Mouse (Mus musculus) neural tube, embryonic 14.5 days (tissue): ENCODE data around the gene Mpst. TPM values are rescaled to one million over a fixed set of nuclear protein-coding genes. Genes with fewer than 3 reads are reported as not detected.

Experiments
- ATAC-seq: fragments of 200-750 bp; cut with Nextera tagmentation; 2 replicates; pipeline ENCODE4 v1.8.0; 2017; ENCODE audit warnings: low read depth, mild to moderate bottlenecking, moderate TSS enrichment, moderate library complexity
- H3K27ac ChIP-seq: fragments of 300-500 bp; sonication (generic); 2 replicates; pipeline ENCODE4 v1.5.1; 2014; ENCODE audit warnings: low read depth, mild to moderate bottlenecking, control low read depth, low read length, moderate library complexity, mixed read lengths
- H3K27me3 ChIP-seq: fragments of 300-500 bp; sonication (generic); 2 replicates; pipeline ENCODE4 v1.6.1; 2014; ENCODE audit warnings: low read length; ENCODE audit not compliant: control insufficient read depth, insufficient read depth
- H3K36me3 ChIP-seq: fragments of 300-500 bp; sonication (generic); 2 replicates; pipeline ENCODE4 v1.6.1; 2014; ENCODE audit warnings: low read length, mixed read lengths; ENCODE audit not compliant: control insufficient read depth, insufficient read depth
- H3K4me1 ChIP-seq: fragments of 300-500 bp; sonication (generic); 2 replicates; pipeline ENCODE4 v1.6.1; 2014; ENCODE audit warnings: low read length; ENCODE audit not compliant: control insufficient read depth, insufficient read depth
- H3K4me2 ChIP-seq: fragments of 300-500 bp; sonication (generic); 2 replicates; pipeline ENCODE4 v1.6.1; 2014; ENCODE audit warnings: mild to moderate bottlenecking, low read depth, low read length, control low read depth
- H3K4me3 ChIP-seq: fragments of 300-500 bp; sonication (generic); 2 replicates; pipeline ENCODE4 v1.5.1; 2014; ENCODE audit warnings: low read depth, low read length, control low read depth, mixed read lengths
- H3K9ac ChIP-seq: fragments of 300-500 bp; sonication (generic); replicated peaks from 2 replicates; pipeline ENCODE4 v1.6.1; 2014; ENCODE audit warnings: low read depth, mild to moderate bottlenecking, control low read depth, low read length, mixed read lengths
- H3K9me3 ChIP-seq: fragments of 300-500 bp; sonication (generic); 2 replicates; pipeline ENCODE4 v1.6.1; 2016; ENCODE audit warnings: low read length; ENCODE audit not compliant: control insufficient read depth
- WGBS: fragments of 180-500 bp; shearing (Covaris S2); extraction: QIAGEN DNeasy Blood & Tissue Kit; methylation state at CpG from one replicate; pipeline ENCODE4 v1.1.7; 2014; 5-methylcytosine and 5-hydroxymethylcytosine counted together
- polyA plus RNA-seq: library from polyadenylated mRNA; unstranded; fragments of >200 nt; fragmentation: Nextera tagmentation; extraction: Ambion mirVana; gene quantifications from 2 replicates; pipeline ENCODE4 v1.2.1, GENCODE M21; 2014

Gene Mpst
- polyA plus RNA-seq, 1 experiment from 2014 or later = 4.2 TPM

DNA sequence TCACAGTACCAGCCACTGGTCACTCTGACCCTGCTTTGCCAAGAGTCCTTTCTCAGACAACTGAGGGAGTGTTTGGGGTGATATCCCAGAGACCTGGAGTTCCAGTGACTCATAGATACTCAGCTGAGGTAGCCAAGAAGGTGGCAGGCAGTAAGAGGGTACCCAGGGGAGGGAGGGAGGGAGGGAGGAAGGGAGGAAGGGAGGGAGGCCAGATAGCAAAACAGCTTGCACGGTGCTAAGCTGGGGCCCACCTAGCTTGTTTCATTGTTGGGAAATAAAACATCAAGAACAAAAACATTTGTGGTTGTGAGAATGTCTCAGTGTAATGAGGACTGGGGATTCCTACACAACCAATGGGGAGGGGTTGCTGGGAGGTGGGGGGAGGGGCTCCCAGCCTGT is 7.5 kb downstream of the Mpst start:
- Histone ChIP-seq H3K36me3 (no peaks in the 10 kb centered on the region), H3K4me1 (peaks cover 7% of the 10 kb centered on the region; the same call in 1 of the 2 replicates), H3K27ac (no peak overlapping the region), H3K9me3 (no peaks in the 10 kb centered on the region), H3K27me3 (peaks cover 16% of the 10 kb centered on the region), H3K9ac (no peak overlapping the region), H3K4me2 (no peak overlapping the region), H3K4me3 (no peak overlapping the region)
- ATAC-seq = no peak
- 56% methylated on average over 1 of the region's 1 CpGs for WGBS

DNA sequence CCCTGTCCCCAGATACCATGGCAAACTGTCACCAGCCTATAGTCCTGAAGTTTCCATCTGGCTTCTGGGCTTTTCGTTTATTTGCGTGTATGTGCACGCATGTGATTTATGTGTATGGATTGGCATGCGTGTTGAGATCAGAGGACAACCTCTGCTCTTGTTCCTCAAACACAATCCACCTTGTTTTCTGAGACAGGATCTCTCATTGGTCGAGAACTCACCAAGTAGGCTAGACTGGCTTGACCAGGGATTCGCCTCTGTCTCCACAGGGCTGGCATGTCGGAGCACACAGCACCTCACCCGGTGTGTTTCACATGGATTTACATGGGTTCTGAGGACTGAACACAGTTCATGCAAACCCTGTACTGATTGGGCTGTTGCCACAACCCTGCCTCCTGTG is 7.9 kb downstream of the Mpst start:
- Histone ChIP-seq H3K9me3 (no peaks in the 10 kb centered on the region), H3K4me2 (no peak overlapping the region), H3K4me1 (peaks cover 7% of the 10 kb centered on the region; the same call in 1 of the 2 replicates), H3K36me3 (no peaks in the 10 kb centered on the region), H3K9ac (no peak overlapping the region), H3K4me3 (no peak overlapping the region), H3K27ac (no peak overlapping the region), H3K27me3 (peaks cover 12% of the 10 kb centered on the region)
- WGBS = 90% methylated on average over 8 of the region's 8 CpGs
- ATAC-seq = no peak

DNA sequence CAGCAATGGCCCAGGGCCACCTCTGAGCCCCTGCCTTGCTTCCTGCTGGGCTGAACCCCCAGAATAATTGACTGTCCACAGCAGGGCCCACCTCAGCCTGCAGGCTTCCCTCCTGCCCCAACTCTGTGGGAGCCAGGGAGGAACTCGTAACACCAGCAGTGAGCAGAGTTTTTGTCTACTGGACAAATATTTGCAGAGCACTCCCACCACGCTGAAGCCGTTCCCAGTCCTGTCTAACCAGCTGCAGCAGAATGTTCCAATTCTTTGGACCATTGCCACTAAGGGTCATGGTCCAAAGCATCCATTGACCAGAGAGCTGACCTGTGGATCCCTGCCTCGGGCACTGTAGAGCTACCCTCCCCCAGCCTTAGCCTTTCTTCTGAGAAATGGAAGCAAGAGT is 10.7 kb downstream of the Mpst start:
- H3K4me3 ChIP-seq = no peak overlapping the region
- H3K4me1 ChIP-seq = no peaks in the 10 kb centered on the region
- no peaks in the 10 kb centered on the region for H3K27me3 ChIP-seq
- H3K36me3 ChIP-seq = no peaks in the 10 kb centered on the region
- no peaks in the 10 kb centered on the region for H3K9me3 ChIP-seq
- no peak overlapping the region for H3K9ac ChIP-seq
- no peak overlapping the region for H3K27ac ChIP-seq
- 36% methylated on average over 4 of the region's 4 CpGs for WGBS
- ATAC-seq = no peak
- no peak overlapping the region for H3K4me2 ChIP-seq

DNA sequence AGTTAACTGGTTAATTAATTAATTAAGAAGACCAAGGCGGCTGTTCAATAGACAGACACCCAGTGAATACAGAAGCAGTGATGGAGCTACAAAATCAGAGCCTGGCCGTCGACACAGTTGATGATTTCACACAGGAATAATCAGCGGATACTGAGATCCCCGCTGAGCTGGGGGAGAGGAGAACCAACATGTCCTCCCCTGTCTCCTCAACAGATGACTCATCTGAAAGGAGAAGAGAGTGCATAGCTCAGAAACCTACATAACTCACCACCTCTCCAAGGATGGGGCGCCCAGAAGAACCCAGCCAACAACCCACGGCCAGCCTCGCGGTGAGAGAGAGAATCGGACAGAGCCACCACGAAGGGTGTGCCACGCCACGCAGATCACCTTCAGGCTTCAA is 14.2 kb downstream of the Mpst start:
- Histone ChIP-seq H3K4me1 (no peaks in the 10 kb centered on the region), H3K4me3 (no peak overlapping the region), H3K36me3 (no peaks in the 10 kb centered on the region), H3K9ac (no peak overlapping the region), H3K4me2 (no peak overlapping the region), H3K27me3 (no peaks in the 10 kb centered on the region), H3K9me3 (no peaks in the 10 kb centered on the region), H3K27ac (no peak overlapping the region)
- no peak for ATAC-seq
- 82% methylated on average over 13 of the region's 13 CpGs for WGBS

DNA sequence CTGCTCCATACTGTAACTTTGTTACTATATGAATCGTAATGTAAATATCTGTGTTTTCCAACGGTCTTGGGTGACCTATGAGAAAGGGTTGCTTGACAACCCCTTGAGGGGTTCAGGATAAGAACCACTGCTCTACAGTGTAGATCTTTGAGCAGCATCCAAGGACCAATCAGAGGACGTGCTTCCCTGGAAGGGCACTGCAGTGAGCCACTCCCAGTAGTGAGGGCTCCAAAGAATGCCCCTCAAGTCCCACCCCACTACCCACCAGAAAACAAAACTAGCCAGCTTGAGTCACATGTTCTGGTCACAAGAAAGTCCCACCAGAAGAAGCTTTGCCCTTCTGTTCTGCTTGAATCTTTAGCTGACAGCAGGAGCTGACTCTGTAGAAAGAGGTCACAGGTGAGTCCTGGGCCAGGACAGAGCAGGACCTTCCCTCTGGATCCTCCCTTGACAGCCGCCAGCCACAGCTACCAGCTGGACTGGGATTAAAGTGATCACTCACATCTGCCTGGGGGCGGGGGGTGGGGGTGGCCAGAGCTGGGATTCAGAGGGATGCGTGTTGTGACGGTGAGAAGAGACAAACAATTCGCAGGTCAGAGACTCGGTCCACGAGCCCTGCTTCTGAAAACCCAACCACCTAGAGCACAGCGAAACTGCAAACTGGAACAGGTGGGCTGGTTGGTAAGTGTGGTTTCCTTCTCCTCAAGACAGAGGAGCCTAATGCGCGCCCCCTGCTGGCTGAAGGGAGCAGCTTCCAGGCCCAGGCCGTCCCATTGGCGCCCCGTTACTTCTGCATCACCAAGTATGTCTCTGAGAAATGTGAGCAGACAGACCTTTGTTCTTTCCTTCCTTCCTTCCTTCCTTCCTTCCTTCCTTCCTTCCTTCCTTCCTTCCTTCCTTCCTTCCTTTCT is 16.1 kb downstream of the Mpst start:
- no peak overlapping the region for H3K9ac ChIP-seq
- ATAC-seq = peak; percentile 68; the same call in 1 of the 2 replicates
- H3K27ac ChIP-seq = no peak overlapping the region
- WGBS = 20% methylated on average over 16 of the region's 16 CpGs
- H3K27me3 ChIP-seq = no peaks in the 10 kb centered on the region
- H3K4me1 ChIP-seq = no peaks in the 10 kb centered on the region
- H3K4me3 ChIP-seq = no peak overlapping the region
- H3K36me3 ChIP-seq = no peaks in the 10 kb centered on the region
- no peak overlapping the region for H3K4me2 ChIP-seq
- H3K9me3 ChIP-seq = no peaks in the 10 kb centered on the region

DNA sequence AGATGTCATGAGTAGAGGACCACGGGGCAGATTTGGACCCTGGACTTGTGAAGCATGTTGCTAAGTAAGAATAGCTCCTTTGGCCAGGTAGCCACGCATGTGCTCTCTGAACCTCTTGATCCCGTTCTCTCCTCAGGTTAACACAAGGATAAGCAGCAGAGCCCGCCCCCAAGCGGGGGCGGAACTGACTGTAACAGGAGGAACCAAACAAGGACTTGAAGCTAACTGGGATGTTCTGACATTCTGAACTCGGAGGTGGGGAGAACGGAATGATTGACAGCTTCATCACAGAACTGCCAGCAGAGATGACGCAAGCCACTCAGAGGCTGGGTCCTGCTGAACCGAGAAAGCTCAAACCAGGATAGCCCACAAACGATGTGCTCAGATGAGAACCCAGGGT is 18.3 kb downstream of the Mpst start:
- ATAC-seq = no peak
- no peak overlapping the region for H3K4me2 ChIP-seq
- no peaks in the 10 kb centered on the region for H3K9me3 ChIP-seq
- H3K36me3 ChIP-seq = no peaks in the 10 kb centered on the region
- H3K4me3 ChIP-seq = no peak overlapping the region
- WGBS = 29% methylated on average over 11 of the region's 11 CpGs
- H3K27ac ChIP-seq = no peak overlapping the region
- H3K9ac ChIP-seq = no peak overlapping the region
- no peaks in the 10 kb centered on the region for H3K27me3 ChIP-seq
- peaks cover 3% of the 10 kb centered on the region for H3K4me1 ChIP-seq

DNA sequence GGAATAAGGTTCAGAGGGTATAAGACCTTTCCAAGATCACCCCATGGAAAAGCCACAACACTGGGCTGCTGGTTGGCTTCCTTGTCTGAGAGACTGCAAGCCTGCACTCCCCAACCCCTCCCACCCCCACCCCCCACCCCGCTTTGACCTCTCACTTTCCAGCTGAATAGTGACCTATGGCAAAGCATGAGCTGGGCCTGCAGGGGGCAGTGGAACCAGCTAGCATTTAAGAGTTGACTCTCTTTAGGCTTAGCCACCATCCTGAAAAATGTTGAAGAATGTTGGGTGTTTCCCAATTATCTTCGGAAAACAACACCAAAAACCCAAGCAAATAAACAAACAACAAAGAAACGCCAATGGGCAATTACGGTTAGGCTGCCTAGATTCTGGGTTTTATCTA is 19.0 kb downstream of the Mpst start:
- Histone ChIP-seq H3K9ac (no peak overlapping the region), H3K27ac (no peak overlapping the region), H3K36me3 (no peaks in the 10 kb centered on the region), H3K9me3 (no peaks in the 10 kb centered on the region), H3K4me3 (no peak overlapping the region), H3K4me2 (no peak overlapping the region), H3K27me3 (no peaks in the 10 kb centered on the region), H3K4me1 (peaks cover 11% of the 10 kb centered on the region)
- no peak for ATAC-seq
- 73% methylated on average over 4 of the region's 4 CpGs for WGBS

DNA sequence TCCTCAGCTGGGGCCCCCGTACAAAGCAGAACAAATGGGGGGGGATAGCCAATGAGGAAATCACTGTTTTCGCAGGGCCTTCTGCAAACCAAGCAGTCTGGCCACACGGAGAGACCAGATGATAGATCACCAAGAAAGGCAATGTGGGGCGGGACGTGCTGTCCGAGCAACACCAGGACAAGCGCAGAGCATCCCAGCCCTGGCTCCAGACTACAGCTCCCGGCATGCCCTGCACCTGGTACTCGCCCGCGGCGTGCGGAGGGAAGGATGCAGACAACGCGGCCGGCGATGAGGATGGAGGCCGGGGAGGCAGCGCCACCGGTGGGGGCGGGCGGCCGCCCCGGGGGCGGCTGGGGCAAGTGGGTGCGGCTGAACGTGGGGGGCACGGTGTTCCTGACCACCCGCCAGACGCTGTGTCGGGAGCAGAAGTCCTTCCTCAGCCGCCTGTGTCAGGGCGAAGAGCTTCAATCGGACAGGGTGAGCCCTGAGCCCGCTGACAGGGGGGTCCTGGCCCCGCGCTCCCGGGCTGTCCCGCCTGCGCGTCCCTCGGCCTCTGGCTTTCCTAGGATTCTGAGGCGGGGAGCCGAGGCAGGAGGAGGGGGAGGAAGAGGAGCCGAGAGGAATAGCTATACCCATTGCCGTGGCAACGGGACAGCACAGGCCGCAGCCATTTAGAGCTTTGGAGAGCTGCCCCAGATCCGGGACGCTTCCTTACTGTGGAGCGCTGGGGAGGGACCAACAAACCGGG is 22.3 kb downstream of the Mpst start, which contains the start of gene Kctd17:
Gene Kctd17, plus strand, starts transcription at position 174 of the 748 bp plus-strand sequence.
- peak within 1 kb of the TSS; percentile 52 for H3K27ac ChIP-seq
- peaks cover 13% of the 10 kb centered on the region for H3K36me3 ChIP-seq
- H3K4me2 ChIP-seq = peak within 1 kb of the TSS; percentile 89
- peak within 1 kb of the TSS; percentile 82 for H3K4me3 ChIP-seq
- H3K27me3 ChIP-seq = no peaks in the 10 kb centered on the region
- H3K9me3 ChIP-seq = no peaks in the 10 kb centered on the region
- ATAC-seq = peak; percentile 92
- peak within 1 kb of the TSS; percentile 93 for H3K9ac ChIP-seq
- H3K4me1 ChIP-seq = peaks cover 15% of the 10 kb centered on the region
- under 1% methylated on average over 52 of the region's 52 CpGs for WGBS

DNA sequence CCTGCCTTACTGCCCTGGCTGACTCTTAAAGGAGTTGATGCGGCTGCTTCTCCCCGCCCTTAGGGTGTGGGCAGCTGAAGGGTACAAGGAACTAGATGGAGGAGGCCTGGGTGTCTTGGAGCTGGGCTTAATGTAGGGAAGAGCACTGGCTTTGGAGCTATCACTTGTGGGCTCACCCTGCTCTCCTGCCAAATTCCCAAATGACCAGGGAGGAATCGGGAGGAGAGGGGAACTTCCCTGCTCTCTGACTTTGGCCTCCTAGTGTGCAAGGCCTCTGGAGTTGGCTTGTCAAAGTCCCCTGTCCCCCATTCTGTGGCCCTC is 22.9 kb downstream of the Mpst start:
- peak overlapping the region; percentile 89 for H3K4me2 ChIP-seq
- peak overlapping the region; percentile 93 for H3K9ac ChIP-seq
- no peaks in the 10 kb centered on the region for H3K27me3 ChIP-seq
- H3K27ac ChIP-seq = peak overlapping the region; percentile 52
- no peaks in the 10 kb centered on the region for H3K9me3 ChIP-seq
- ATAC-seq = no peak
- 3% methylated on average over 3 of the region's 3 CpGs for WGBS
- H3K36me3 ChIP-seq = peaks cover 17% of the 10 kb centered on the region
- H3K4me1 ChIP-seq = peaks cover 15% of the 10 kb centered on the region
- peak overlapping the region; percentile 82 for H3K4me3 ChIP-seq
